24 mouse cellular contexts compared by ENCODE assay signal in genomic region chr1:154909554-154909953, GRCm38 (mm10).
"Had no signal": no experiment of that assay in that cellular context is flagged by ENCODE, and none has a peak within 500 bp of the region (broad histone marks: within the 10 kb centered on the region; RNA-seq: fewer than 3 reads in every experiment).

No protein-coding gene starts in this region.

- ATAC-seq: hindbrain, embryonic 16.5 days; inflammation-experienced regulatory T-cells, adult 6 months; intestine, embryonic 15.5 days; intestine, postnatal 0 days had no signal

- H3K9me3 ChIP-seq: heart, embryonic 10.5 days; heart, embryonic 12.5 days; hindbrain, embryonic 10.5 days; hindbrain, embryonic 12.5 days; intestine, embryonic 15.5 days; limb, embryonic 10.5 days; limb, embryonic 12.5 days had no signal

- H3K36me3 ChIP-seq: heart, embryonic 10.5 days; heart, embryonic 12.5 days; hindbrain, embryonic 10.5 days; hindbrain, embryonic 12.5 days; intestine, embryonic 15.5 days; limb, embryonic 10.5 days; limb, embryonic 12.5 days had no signal

- H3K4me3 ChIP-seq: gastrocnemius, adult 2 months; heart, embryonic 10.5 days; heart, embryonic 12.5 days; hindbrain, embryonic 10.5 days; hindbrain, embryonic 12.5 days; intestine, embryonic 15.5 days; layer of hippocampus, adult 2 months; left cerebral cortex, adult 2 months; limb, embryonic 10.5 days; limb, embryonic 12.5 days had no signal

- H3K27me3 ChIP-seq: heart, embryonic 12.5 days; hindbrain, embryonic 12.5 days; intestine, embryonic 15.5 days; limb, embryonic 12.5 days had no signal

- DNase-seq: gastrocnemius, adult 2 months; gastrocnemius, postnatal 10 days; gastrocnemius, postnatal 25 days; heart, postnatal 10 days; heart, postnatal 4 days; kidney, adult 18-20 months; kidney, adult 8-10 months; kidney, postnatal 10 days; kidney, postnatal 25 days; kidney, postnatal 4 days; liver had no signal

- H3K9ac ChIP-seq: heart, embryonic 12.5 days; hindbrain, embryonic 12.5 days; hindbrain, embryonic 14.5 days; intestine, embryonic 15.5 days; limb, embryonic 12.5 days had no signal

- H3K4me2 ChIP-seq: heart, embryonic 12.5 days; hindbrain, embryonic 12.5 days; hindbrain, embryonic 14.5 days; intestine, embryonic 15.5 days; limb, embryonic 12.5 days had no signal

- H3K4me1 ChIP-seq: heart, embryonic 10.5 days; heart, embryonic 12.5 days; hindbrain, embryonic 10.5 days; hindbrain, embryonic 12.5 days; intestine, embryonic 15.5 days; limb, embryonic 10.5 days; limb, embryonic 12.5 days had no signal

- H3K27ac ChIP-seq: gastrocnemius, adult 2 months; heart, embryonic 10.5 days; hindbrain, embryonic 10.5 days; hindbrain, embryonic 12.5 days; hindbrain, embryonic 14.5 days; intestine, embryonic 15.5 days; layer of hippocampus, adult 2 months; left cerebral cortex, adult 2 months; limb, embryonic 10.5 days; limb, embryonic 12.5 days had no signal
